Mouse (Mus musculus): ENCODE results near the gene Unk. TPM values are rescaled to one million over a fixed set of nuclear protein-coding genes. Genes with fewer than 3 reads are reported as not detected.

The Unk gene
- 1 to 10 TPM; 6.0 to 7.1 TPM for total RNA-seq (2021)
- long read RNA-seq, experiment 1, partial matches to known transcripts = 2 of 4 reads
- long read RNA-seq, experiment 1, other reads (novel, unspliced or antisense) = 2 of 4 reads
- long read RNA-seq, experiment 2, partial matches to known transcripts = 0 of 4 reads
- long read RNA-seq, experiment 2, other reads (novel, unspliced or antisense) = 4 of 4 reads

DNA sequence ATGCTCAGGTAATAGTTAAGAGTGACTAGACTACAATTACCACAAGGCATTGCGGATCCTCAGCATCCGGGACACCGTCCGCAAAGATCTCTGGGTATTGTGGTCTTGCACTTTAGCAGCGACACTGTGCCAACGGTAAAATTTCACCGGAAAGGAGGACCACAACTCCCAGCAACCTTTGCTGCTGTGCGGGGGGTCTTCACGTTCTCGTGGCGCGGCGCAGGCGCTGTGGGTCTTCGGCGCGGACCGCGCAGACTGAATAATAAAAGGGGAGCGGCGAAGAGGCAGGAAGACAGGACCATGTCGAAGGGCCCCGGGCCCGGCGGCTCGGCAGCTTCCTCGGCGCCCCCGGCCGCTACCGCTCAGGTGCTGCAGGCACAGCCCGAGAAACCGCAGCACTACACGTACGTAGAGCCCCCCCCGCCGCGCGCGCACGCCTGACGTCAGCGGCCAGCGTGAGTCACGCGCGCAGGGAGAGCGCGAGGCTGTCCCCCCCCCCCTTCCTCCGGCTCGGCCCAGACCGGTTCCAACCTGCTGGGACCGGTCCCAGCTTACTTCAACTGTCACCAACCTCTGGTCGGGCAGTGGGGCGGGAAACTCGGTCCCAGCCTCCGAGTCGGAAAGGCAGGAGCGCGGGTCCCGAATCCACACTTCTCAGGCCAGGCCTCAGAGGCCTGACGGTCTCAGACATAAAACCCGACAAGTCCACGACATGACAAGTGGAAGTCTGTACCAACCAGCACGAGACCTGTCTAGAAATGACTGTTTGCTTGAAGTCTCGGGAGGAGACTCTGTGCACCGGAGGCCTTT is at the start of gene Unk:
Gene Unk, plus strand, starts transcription at position 235 of the 810 bp plus-strand sequence.
- intact Hi-C loops (cut with DNase I) = loop anchor here (2.0 kb wide), 1 partner anchor 461 kb away; no protein-coding TSS in a partner anchor
- DNase-seq = peak; percentile 95 to 97

DNA sequence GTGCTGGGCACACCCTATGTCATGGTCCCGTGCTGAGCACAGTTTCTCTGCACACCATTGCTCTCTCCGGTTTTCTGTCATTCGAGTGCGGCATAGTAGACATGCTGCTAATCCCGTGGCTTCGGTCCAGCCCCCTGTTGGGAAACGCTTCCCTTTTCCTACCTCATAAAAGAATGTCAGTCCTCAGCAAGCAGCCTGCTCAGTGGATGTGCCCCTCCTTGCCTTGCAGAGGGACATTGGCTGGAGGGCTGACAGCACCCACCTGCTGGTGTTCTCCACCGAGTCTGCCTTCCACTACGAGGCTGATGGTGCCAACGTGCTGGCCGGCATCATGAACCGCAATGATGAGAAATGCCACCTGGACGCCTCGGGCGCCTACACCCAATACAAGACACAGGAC is 47.6 kb upstream of the Unk start:
- intact Hi-C loops (cut with DNase I) = no loop called here
- no peak for DNase-seq

DNA sequence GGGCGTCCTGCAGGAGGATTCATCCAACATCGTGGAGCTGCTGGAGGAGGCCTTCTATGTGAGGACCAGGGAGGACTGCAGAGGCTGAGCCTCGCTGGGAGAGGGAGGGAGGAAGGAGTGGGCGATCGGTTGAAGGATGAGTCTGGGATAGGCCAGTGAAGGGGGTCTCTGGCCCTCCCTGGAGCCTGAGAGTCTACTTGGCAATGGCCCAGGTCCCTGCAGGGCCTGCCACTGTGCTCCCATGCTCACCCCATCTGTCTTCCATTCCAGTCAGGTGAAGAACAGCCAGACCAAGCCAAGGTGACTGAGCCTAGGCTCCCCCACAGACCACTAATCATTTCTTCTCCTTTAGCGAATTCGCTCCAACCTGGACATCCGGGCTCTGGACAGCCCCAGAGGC is 46.8 kb upstream of the Unk start:
- intact Hi-C loops (cut with DNase I) = no loop called here
- DNase-seq = no peak

DNA sequence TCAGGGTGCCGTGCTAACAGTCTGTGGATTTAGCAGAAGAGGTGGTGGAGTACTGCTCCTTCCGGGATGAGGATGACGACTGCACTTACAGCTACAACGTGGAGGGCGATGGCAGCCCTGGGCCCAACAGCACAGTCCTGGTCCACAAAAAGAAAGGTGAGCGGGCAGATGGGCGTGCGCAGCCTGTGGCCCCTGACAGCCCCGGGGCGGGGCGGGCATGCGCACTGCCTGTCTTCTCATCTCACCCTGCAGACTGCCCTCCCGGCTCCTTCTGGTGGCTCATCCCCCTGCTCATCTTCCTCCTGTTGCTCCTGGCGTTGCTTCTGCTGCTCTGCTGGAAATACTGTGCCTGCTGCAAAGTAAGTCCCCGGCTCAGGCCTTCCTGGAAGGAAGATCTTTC is 40.4 kb upstream of the Unk start:
- intact Hi-C loops (cut with DNase I) = no loop called here
- no peak for DNase-seq

DNA sequence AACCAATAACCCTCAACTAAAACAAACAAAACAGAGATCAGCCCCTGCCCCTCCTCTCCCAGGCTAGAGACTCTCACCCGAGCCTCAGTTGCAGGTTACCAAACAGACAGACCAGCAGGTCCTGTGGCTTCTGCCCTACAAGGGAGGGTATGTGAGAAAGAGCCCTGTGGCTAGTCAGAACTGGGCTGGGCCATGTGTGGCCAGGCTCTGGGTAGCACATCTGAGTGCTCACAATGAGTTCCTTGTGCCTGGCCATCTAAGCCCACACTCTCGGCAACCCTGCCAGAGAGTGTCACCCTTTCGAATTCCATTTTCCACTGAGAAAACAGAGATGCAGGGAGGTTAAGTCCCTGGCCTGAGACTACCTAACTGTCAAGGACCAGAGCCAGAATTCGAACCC is 38.0 kb upstream of the Unk start:
- DNase-seq = no peak
- intact Hi-C loops (cut with DNase I) = no loop called here

DNA sequence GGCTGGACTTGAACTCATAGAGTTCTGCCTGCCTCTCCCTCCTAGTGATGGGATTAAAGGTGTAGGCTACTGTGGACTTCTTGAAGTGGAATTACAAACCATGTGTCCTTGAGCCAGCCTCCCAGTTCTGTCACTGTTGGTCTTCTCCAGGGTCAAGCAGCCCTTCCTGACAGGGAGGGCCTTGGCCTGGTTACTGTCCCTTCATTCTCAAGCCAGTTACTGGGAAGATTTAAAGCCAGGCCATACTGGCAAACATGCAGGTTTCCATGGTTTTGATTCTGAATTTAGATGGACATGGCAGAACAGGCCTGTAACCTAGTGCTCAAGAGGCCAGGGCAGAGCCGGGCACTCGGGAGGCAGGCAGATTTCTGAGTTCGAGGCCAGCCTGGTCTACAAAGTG is 34.9 kb upstream of the Unk start:
- intact Hi-C loops (cut with DNase I) = no loop called here
- no peak for DNase-seq

DNA sequence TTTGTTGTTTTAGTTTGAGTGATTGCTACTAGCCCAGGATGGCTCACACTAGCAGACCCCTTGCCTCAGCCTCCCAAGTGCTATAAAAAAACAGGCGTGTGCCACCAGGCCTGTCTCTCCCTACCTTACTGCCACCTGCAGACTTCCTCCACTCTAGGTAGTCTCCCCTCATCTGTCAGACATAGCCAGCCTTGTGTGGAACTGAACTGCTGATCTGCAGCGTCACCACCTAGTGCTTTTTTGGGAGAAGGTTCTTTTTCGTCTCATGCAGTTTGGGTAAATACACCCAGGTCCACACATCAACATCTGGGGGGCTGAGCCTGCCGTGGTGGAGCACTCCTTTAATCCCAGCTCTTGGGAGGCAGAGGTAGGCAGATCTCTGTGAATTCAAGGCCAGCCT is 33.1 kb upstream of the Unk start:
- no peak for DNase-seq
- intact Hi-C loops (cut with DNase I) = no loop called here

DNA sequence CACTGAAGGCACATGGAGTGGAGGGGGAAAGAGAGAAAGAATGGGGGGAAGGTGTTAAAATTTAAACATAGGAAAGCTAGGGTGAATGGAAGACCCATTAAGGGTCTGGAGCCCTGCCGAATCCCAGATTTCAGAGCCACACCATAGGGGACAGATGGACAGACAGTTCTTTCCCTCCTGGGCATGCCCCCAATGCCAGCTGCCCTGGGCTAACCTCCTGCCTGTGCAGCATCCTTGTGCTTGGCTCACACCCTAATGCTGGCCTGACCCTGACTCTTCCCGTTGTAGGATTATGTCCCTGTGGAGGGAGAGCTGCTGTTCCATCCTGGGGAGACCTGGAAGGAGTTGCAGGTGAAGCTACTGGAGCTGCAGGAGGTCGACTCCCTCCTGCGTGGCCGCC is 32.5 kb upstream of the Unk start:
- DNase-seq = no peak
- intact Hi-C loops (cut with DNase I) = no loop called here

DNA sequence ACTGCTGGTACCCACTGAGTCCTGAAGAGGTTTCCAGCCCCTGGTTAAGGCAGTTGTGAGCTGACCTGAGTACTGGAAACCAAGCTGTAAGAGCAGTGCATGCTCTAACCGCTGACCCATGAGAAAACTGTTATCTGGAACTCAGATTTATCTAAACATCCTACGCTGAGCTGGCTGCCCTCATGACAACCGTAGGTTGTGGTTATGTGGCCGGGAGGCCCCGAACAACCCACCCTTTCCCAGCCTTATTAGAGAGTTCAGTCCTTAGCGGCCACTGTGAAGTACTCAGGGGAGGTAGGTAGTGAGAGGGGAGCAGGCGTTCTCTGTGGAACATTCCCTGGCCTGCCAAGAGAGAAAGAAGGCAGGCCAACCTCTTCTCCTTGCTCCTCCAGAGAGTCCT is 31.1 kb upstream of the Unk start:
- no peak for DNase-seq
- intact Hi-C loops (cut with DNase I) = no loop called here

DNA sequence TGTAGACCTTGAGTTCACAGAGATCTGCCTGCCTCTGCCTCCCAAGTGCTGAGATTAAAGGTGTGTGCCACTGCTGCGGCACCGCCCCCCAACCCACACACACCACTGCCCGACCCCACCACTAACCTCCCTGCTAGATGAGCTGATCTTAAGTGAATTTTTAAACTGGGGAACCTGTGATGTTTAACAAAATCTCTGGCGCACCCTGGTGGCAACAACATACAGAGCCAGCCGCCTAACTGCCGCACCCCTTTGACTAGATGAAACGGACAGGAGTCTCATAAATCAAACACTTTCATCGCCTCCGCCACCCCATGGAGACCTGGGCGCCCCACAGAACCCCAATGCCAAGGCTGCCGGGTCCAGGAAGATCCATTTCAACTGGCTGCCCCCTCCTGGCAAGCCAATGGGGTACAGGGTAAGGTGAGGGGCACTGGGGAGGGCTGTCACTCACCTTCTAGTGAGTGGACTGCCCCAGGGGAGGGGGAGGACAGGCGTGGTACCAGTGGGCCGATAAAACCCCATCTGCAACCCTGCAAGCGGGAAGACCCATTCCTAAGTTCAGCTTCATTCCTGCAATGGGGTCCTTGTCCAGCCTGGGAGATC is 30.5 kb upstream of the Unk start:
- peak; percentile 63 to 67 for DNase-seq
- intact Hi-C loops (cut with DNase I) = loop anchor here (2.0 kb wide), 1 partner anchor 61 kb away; no protein-coding TSS in a partner anchor

DNA sequence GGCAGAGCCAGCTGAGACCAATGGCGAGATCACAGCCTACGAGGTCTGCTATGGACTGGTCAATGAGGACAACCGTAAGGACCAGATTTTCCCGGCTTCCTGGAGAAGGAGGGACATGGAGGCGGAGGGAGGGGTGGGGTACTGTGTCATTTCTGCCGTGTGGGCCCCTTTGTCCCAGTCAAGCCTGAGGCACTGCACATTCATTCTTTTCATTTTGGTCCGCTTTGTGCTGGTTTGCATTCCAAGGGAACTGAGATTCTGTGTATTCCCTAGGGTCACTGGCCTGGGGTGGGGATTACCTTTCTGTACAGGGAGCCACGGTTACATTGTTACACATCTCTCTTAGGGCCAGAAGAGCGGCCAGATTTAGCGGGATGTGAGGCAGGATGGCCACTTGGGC is 29.5 kb upstream of the Unk start:
- no peak for DNase-seq
- intact Hi-C loops (cut with DNase I) = loop anchor here (2.0 kb wide), 1 partner anchor 62 kb away; no protein-coding TSS in a partner anchor

DNA sequence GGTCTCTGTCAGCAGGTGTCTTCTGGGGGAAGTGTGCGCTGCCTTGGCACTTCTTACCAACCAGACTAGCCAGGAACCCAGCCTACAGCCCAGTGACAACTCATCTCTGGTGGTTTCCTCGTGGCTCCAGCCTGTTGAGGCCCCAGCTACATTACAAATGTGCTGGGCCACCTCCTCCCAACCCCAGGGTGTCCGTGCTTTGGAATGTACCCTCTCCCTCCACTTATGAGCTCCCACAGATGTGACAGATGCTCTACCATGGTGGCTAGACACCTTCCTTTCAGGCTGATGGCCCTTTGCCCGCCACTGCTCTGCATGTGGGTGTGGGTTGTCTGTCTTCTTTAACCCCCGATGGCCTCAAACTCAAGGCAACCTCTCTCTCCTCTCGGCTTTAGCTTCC is 28.4 kb upstream of the Unk start:
- DNase-seq = no peak
- intact Hi-C loops (cut with DNase I) = loop anchor here (2.0 kb wide), 1 partner anchor 63 kb away; no protein-coding TSS in a partner anchor

DNA sequence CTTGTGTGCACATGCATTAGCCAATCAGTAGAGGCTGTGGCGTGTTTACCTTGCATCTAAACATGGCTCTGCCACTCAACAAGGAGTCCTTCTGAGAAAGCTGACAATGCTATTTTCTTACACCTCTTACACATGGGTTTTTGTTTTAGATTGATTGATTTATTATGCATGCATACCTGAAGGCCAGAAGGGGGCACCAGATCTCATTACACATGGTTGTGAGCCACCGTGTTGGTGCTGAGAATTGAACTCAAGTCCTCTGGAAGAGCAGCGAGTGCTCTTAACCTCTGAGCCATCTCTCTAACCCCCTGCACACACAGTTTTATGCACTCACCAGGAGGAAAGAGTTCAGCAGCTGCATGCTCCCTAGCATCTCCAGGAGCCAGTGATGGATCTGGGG is 27.2 kb upstream of the Unk start:
- intact Hi-C loops (cut with DNase I) = no loop called here
- DNase-seq = no peak

DNA sequence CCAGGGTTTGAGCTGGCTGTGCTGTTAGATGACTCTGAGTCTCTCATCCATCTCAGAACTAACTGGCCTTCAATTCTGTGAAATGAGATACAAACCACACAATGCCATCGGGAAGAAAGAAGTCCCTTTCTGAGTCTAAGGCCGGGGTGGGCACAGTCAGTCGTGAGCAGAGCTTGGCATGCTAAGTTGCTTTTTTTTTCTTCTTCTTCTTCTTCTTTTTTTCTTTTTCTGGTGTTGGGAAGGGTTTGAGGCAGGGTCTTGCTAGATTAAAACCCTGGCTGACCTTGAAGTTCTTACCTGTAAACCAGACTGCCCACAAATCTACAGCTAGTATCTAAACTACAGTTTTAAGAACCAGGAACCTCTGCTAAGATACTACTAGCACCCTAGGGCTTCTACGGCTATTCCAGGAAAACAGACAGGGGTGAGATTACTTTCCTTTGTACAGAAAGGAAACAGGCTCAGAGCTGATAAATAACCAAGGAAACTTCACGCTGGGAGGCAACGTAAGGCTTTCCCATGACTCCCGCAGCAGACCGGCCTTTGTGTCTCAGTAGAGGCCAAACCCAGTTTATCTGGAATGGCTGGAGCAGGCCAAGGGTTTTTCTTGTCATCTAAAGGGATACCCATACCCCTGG is 25.8 kb upstream of the Unk start:
- DNase-seq = no peak
- intact Hi-C loops (cut with DNase I) = no loop called here

DNA sequence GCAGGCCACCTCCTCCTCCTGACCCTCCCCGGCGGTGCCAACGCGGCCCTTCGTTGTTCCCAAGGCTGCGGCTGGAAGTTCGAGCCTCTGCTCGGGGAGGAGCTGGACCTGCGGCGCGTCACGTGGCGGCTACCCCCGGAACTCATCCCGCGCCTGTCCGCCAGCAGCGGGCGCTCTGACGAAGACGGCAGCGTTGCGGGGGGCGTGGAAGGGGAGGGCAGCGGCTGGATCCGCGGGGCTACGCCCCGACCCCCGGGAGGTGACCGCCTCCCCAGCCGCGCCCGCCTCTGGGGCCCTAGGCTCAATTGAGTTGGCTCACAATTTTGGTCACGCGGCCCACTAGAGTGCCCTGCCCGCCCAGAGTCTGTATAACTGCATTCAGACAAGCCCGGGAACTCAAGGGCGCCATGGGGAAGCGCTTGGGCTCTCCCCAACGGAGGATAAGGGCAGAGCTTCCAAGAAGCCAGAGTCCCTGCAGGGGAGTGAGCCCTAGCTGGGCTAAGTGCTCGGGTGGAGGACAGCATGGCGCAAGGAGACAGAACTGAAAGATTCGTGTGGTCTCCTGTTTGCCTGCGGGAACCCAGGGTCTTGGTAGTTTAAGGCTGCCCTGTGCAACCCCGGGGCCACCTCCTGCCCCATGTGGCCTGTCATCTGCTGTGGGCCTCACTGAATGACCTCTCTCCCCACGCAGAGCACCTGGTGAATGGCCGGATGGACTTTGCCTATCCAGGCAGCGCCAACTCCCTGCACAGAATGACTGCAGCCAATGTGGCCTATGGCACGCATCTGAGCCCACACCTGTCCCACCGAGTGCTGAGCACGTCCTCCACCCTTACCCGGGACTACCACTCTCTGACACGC is 25.1 kb upstream of the Unk start:
- intact Hi-C loops (cut with DNase I) = no loop called here
- peak; percentile 74 to 82 for DNase-seq

DNA sequence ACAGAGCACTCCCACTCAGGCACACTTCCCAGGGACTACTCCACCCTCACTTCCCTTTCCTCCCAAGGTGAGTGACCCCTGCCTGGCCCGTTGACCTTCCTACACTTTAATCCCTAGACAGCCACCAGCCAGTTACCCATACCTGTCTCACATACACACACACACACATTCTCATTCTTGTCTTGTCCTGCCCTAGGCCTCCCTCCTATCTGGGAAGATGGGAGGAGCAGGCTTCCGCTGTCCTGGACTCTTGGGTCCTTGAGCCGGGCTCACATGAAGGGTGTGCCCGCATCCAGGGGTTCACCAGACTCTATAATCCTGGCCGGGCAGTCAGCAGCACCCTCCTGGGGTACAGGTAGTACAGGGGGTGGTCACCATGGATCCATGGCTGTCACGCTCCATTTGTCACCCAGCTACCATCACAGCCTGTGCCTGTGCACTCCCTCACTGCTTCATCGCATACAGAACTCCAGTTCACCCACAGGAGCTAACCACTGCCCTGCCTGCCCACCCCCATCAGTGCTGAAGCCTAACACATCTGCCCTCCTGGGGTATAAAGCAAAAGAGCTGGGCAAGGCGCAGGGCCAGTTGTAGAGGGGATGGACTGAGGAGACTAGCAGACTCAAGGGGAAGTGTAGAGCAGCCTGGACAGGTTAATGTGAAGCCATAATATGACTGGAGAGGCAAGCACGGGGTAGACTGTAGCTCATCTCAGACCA is 24.3 kb upstream of the Unk start:
- no peak for DNase-seq
- intact Hi-C loops (cut with DNase I) = no loop called here

DNA sequence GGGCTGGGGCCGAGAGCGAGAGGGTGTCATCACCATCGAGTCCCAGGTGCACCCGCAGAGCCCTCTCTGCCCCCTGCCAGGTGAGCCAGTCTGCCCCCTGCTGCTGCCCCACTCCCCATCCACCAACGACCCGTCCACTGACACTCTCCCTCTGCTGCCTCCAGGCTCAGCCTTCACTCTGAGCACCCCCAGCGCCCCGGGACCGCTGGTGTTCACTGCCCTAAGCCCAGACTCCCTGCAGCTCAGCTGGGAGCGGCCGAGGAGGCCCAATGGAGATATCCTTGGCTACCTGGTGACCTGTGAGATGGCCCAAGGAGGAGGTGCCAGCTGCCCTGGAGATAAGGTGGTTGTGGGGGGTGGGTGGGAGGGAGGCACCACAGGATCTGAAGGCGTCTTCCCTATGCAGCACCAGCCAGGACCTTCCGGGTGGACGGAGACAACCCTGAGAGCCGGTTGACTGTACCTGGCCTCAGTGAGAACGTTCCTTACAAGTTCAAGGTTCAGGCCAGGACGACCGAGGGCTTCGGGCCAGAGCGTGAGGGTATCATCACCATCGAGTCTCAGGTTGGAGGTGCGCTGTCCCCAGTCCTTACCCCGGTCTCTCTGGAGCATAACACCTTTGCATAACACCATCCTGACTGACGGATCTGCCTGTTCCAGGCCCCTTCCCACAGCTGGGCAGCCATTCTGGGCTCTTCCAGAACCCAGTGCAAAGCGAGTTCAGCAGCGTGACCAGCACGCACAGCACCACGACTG is 22.8 kb upstream of the Unk start:
- intact Hi-C loops (cut with DNase I) = no loop called here
- DNase-seq = no peak

DNA sequence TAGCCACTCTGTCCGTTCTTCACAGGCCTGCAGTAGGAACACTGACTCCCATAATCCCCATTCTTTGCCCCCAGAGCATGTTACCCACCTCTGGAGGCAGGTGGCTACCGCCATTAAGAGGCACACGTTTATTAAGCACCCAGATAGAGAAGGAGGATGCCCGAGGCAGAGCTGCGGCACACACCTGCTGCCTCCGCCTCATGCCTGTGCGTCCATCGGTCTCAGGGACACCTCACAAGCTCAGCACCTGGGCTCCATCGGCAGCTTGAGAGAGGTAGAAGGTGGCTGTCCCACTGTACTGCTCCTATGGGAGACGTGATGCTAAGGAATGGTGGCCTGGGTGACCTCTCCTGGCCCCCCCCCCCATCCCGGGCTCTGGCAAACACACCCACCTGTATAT is 21.7 kb upstream of the Unk start:
- intact Hi-C loops (cut with DNase I) = no loop called here
- no peak for DNase-seq

DNA sequence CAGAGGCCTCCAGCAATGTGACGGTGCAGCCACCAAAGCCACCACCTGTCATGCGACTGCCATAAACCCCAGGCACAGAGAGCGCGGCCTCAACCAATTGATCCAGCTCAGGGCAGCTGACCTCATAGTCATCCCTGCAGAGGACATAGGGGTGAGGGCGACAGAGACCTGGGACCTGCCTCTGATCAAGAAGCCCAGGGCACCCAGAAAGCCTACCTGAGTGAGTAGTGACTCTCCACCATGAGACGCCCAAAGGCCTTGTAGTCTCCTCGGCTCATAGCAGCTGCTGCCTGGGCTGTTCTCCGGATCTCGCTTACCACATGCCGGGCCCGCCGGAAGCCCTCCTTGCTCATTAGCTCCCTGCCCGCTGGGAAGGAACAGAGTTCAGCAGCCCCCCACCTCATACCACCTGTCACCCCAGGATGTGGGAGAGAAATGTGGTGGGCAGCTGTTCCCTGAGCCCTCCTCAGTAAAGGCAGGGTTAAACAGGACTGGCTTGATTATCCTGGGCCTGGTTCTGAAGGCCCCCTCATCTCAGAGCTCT is 21.2 kb upstream of the Unk start:
- DNase-seq = no peak
- intact Hi-C loops (cut with DNase I) = no loop called here
